Mouse (Mus musculus) C2C12 (cell line): ENCODE measurements around the gene Qser1.

Source experiments
- CEBPB ChIP-seq: IDR thresholded peaks from one replicate; pipeline ENCODE4 v1.6.1; 2011; ENCODE audit warnings: low read depth, mild to moderate bottlenecking, control low read depth, moderate library complexity
- CTCF ChIP-seq: IDR thresholded peaks from one replicate; pipeline ENCODE4 v1.5.1; 2011; ENCODE audit not compliant: control insufficient read depth, insufficient read depth, insufficient read length
- FOSL1 ChIP-seq: IDR thresholded peaks from one replicate; pipeline ENCODE4 v1.8.0; 2011; ENCODE audit warnings: mild to moderate bottlenecking, low read length; ENCODE audit not compliant: poor library complexity, insufficient read depth, severe bottlenecking
- MAX ChIP-seq: IDR thresholded peaks from one replicate; pipeline ENCODE4 v1.6.1; 2011; ENCODE audit warnings: mild to moderate bottlenecking, control low read depth
- MYOD1 ChIP-seq: IDR thresholded peaks from one replicate; pipeline ENCODE4 v1.6.1; 2011; ENCODE audit warnings: low read depth; ENCODE audit not compliant: control insufficient read depth, insufficient read length
- MYOG ChIP-seq: IDR thresholded peaks from one replicate; pipeline ENCODE4 v1.6.1; 2011; ENCODE audit not compliant: control insufficient read depth, insufficient read length; ENCODE audit errors: extremely low read depth
- USF1 ChIP-seq: IDR thresholded peaks from one replicate; pipeline ENCODE4 v1.6.1; 2011; ENCODE audit warnings: low read depth, mild to moderate bottlenecking, control low read depth, moderate library complexity

DNA sequence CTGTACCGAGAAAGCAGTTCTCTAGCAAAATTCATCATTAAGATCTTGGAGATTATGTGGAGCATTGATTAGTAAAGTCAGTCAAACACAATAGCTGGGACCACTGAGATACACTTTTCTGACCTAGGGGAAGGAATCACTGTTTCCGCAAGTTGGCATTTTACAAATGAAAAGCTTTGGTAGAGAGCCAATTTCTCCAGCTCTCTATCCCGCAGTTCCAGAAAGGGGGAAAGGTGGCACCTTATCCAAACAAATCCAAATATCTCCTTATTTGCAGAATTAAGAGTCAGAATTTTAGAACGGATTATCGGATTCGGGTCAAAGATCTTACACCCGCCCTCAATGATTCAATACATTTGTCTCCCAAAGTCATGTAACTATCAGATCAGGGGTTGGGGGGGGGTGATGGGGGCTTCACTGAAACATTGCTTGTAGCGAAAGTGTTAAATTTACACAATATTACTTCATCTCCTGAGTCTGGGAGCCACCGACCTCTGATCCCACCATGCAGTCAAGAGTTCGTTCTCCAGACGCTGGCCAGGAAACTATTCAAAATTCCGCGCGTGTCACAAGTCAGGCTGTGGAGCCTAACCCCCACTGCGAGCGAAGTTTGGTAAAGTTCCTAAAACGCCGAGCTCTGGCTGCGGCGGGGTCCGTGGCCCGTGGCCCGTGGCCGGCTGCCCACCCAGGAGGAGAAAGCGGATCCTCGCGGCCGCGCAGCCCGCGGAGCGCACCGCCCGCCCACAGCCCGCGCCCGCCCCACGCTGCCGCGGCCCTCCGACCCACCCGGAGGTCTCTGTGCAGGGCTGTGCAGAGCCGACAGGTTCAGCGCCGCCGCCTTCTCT, 74.4 kb downstream of the Qser1 start:
- TF ChIP-seq CTCF (no peak), USF1 (no peak), CEBPB (no peak), MYOD1 (no peak), MYOG (no peak), MAX (no peak), FOSL1 (no peak)
